Mouse (Mus musculus) lung, adult 2 months (tissue): Measurements from ENCODE around the gene Tuft1.

Experiments used
- CTCF ChIP-seq: fragments of 200-500 bp; IDR thresholded peaks from 2 replicates; pipeline ENCODE4 v1.5.1; 2011; ENCODE audit warnings: mild to moderate bottlenecking, low read length, control low read depth; ENCODE audit not compliant: insufficient read depth
- POLR2A ChIP-seq: fragments of 200-500 bp; IDR thresholded peaks from 2 replicates; pipeline ENCODE4 v1.6.1; 2011; ENCODE audit warnings: low read depth, mild to moderate bottlenecking, control low read depth, low read length, borderline replicate concordance; ENCODE audit errors: extremely low read depth

DNA sequence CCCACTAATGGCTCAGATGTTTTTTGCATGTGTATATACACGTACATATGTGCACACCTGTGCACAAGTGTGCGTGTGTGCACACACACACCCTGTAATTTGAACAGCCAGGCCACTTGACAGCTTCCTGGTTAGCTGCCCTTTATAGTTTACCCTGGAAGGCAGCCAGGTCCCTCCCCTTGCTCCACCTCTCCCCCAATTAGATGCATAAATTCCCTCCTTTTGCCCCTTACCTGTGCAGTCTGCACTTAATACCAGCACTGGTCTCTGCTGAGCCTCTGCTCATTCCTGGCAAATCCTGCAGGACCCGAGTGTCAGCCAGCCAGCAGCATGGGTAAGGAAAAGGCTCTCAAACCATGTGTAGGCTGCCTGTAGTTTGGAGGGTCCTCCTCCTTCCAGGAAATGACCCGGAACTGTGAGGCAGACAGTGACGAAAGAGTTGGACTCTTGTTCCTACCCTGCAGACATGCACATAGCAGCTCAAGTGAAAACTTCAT is 34.7 kb upstream of the Tuft1 start, which contains the start of gene Selenbp2:
- TF ChIP-seq CTCF (no peak), POLR2A (no peak)
